Mouse (Mus musculus) bone marrow, adult 2 months (tissue): ENCODE data around the gene Fap.

Experiments
- CTCF ChIP-seq: fragments of 200-500 bp; IDR thresholded peaks from 2 replicates; pipeline ENCODE4 v1.5.1; 2011; ENCODE audit warnings: low read length, control low read depth; ENCODE audit not compliant: control insufficient read depth, insufficient read depth
- POLR2A ChIP-seq: fragments of 200-500 bp; IDR thresholded peaks from 2 replicates; pipeline ENCODE4 v1.6.1; 2011; ENCODE audit warnings: low read depth, mild to moderate bottlenecking, control low read depth, low read length, borderline replicate concordance; ENCODE audit not compliant: control insufficient read depth

GRCm38 (mm10) chr2:62574962-62575361, 1.1 kb upstream of the Fap start:
- TF ChIP-seq CTCF (no peak), POLR2A (no peak)
